Mouse (Mus musculus) layer of hippocampus, adult 9-11 months (tissue): ENCODE measurements at regions not wholly inside any gene's neighbourhood (a gene's known extent, or its start where the extent isn't known, plus 50 kb on each side); places are given as distances from the start of the nearest gene placed in this dataset.
A peak's percentile ranks its signal among the peaks of the same experiment; 100 is the strongest.

Experiments
- DNase-seq: peaks from one replicate; pipeline ENCODE4 v3.0.0; 2022

GRCm38 (mm10) chr1:88575291-88575690 is 65.4 kb upstream of the Glrp1 start:
- DNase-seq = no peak

DNA sequence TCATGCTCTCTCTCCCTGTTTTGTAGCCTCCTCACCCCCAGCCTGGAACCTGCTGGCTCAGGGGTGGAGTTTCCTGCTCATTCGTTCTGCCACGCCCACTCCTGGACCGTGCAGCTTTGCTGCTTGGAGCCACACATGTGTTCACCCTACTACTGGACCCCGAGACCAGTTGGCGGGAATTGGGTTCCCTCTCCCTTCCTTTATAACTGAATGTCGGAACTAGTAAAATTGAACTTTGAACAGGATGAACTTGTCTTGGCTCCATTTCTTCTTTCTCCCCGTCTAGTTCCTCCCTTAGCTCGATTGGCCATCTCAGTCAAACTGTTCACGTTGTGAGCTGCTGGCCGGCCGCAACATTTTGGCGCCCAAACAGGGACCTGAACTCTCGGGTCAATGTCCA is 62.3 kb upstream of the Glrp1 start:
- no peak for DNase-seq

DNA sequence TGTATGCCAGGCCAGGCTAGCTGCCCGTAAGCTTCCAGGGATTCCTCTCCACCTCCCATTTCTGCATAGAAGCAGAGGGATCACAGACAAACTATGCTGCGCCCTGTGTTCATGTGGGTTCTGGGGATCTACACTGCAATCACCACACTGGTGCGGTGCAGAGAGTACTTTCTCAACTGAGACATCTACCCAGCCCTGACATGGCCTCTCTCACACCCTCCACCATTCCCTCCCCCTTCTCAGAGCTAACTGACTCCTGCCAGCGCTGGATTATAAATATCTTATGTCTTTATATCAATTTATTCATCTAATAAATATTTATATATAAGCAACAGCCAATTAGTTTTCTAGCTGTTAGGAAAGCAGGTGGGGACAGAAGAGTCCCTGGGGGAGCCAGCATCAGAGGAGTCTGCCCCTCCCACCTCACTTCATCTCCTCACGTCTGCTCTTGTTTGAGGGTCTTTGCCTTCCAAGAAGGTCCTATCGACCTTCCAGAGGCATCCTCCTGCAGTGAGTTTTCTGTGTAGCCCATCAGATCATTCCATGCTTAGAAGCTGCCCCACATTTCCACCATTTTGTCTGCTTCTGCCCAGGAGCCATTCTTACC is 58.7 kb upstream of the Glrp1 start:
- no peak for DNase-seq

- DNase-seq = peak; percentile 44
Measured at GRCm38 (mm10) chr1:88567198-88567597, 57.3 kb upstream of the Glrp1 start.

DNA sequence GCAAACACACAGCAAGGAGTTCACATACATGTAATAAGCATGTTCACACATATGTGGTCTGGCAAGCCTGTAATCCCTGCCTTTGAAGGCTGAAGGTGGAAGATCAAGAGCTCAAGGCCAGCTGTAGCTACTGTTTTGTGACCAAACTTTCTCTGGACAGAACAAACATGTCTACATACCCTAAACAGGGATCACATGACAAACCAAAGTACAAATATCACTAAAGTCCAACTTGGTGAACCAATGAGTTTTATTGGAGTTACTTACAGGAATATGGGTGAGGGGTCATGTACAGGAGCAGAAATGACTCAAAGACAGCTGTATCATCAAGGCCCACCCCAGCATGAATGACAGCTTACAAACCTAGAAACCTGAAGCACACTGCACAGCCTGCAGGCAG is 56.6 kb upstream of the Glrp1 start:
- DNase-seq = no peak

GRCm38 (mm10) chr1:88564825-88565224 is 55.0 kb upstream of the Glrp1 start:
- no peak for DNase-seq

DNA sequence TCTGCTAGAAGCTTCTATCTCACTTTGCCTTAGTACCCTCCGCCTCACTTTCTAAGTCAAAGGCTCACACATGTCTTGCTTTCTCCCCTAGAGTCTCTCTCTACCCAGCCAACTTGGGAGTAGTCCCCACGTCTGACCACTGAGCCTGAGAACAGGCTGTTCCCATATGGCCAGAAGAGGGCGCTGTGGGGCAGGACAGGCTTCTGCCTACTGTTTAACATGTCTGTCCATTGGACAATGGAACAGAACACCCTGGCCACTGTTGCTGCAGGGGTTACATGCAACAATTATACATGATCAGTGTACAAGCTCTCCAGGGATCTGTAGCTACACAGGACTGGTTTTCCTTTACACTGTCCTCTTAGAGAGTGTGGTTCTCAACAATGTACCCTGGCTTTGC is 52.5 kb upstream of the Glrp1 start:
- DNase-seq = peak; percentile 78

GRCm38 (mm10) chr1:88560771-88561170 is 50.9 kb upstream of the Glrp1 start:
- no peak for DNase-seq
